Mouse (Mus musculus) urinary bladder, adult 2 months (tissue): ENCODE data around the gene Srpr. TPM values are rescaled to one million over a fixed set of nuclear protein-coding genes. Genes with fewer than 3 reads are reported as not detected.

Experiments used
- DNase-seq: peaks from one replicate; pipeline ENCODE4 v3.0.0; 2022; ENCODE audit warnings: low spot score
- polyA plus RNA-seq: library from polyadenylated mRNA; depleted of rRNA; stranded (reverse); fragments of >200 nt; gene quantifications from 2 replicates; pipeline ENCODE4 v1.2.3, GENCODE M21; 2012

Srpr gene
- polyA plus RNA-seq, 1 experiment, result 75.8 TPM

DNA sequence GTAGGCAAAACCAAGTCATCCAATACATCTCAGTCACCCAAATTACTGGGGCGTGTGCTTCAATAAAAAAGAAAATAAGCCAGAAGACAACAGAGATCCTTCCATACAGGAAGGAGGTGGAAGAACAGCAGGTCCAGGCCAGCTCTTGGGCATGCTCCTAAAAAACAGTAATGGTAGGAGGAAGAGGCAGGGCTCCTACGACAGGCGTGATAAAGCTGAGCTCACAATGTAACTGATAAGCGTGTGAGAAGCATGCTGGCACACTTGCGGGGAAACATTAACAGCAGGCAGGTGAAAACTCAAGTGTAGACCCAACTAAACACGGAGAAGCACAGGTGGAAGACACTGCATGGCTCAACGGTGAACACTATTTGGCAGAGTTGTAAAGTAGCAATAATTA lies 57.4 kb downstream of the Srpr start:
- DNase-seq, result no peak

DNA sequence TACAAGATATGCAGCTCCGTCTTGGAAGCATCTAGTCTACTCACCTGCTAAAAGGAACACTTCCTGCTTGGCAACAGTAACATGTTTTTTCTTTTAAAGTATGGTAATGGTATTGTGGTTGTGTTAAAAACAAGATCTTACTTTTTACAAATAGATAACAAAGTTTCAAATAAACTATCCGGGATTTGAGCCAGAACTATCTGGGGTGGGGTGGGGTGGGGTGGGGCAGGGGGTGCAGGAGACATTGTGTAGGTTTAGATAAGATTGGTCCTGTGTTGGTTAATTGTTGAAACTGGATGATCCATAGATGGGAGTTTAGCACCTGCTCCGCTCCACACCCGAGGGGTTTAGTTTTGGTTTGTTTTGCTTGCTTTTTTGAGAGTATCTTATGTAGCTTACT lies 62.4 kb downstream of the Srpr start:
- no peak for DNase-seq

DNA sequence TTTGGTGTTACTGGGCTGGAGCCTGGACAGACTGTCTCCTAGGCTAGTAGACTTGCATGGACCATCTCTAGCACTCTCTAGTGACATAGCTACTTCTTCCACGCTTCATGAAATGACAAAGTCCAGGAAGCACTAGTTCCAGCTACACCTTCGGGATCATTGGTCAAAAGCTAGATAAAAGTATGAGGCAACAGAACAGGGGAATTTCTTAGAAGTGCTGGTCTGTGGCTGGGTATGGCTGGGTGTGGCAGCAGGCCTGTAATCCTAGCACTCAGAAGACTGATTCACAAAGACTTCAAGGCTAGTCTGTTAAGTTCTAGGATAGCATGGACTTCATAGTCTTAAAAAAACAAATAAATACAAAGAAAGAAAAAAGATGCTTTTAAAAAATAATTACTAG lies 63.5 kb downstream of the Srpr start:
- DNase-seq, result no peak

DNA sequence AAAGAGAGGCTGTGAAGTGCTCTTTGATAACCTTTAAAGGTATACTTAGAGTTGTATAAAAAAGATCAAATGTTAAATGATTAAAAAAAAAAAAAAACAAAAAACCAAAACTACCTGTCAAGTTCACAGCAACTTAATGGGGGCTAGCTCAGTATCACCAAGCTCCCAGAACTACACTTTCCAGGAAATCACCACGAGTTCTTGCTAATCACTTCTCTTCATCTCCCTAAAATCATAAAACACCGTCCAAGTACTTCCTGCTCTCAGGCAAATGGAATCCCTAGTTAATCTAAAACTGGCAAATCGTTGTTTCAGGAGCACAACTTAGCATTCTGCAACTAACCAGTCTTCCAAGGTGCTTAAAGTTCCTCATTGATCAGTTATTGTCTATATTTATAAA lies 64.5 kb downstream of the Srpr start:
- DNase-seq, result no peak

DNA sequence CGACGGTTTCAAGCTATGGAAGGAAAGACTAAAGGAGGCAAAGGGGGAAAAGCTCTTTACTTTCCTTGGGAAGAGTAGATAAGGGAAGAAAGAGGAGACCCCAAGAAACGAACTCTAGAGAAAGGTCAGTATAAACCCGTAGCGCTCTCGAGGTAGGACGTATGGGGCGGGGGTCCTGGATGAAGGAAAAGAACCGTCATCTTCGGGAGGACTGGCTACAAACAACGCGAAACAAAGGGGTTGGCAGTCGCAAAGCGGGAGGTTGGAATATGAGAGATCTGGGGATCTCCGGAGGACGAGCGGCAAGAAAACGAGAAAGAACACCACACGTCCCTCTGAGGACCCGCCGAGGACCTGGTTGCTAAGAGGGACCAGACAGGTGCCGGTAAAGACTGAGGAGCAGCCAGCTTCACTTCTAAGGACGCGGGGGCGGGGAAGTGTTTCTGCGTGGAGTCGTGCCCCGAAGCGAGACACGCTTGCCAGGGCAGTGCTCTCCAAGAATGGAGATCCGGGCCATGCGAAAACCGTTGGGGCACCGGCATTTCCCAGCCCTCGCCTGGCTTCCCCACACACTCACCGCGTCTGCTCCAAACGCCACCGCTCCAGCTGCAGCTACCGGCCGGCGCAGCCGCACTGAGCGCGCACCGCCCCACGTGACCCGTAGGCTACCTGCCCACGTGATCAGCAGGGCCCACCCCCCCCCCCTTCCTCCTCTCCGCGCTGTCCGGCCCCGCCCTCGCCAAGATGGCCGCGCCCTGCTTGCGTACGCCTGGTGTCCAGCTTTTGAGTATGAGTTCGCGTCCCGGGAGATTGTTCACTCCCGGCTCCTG lies 67.4 kb downstream of the Srpr start, which contains the start of the genes Fam118b and Rpusd4:
Fam118b (minus strand) TSS at position 660 of the 830 bp plus-strand sequence.
Rpusd4 (plus strand) TSS at position 720 of the 830 bp plus-strand sequence.
- peak; percentile 85 for DNase-seq

DNA sequence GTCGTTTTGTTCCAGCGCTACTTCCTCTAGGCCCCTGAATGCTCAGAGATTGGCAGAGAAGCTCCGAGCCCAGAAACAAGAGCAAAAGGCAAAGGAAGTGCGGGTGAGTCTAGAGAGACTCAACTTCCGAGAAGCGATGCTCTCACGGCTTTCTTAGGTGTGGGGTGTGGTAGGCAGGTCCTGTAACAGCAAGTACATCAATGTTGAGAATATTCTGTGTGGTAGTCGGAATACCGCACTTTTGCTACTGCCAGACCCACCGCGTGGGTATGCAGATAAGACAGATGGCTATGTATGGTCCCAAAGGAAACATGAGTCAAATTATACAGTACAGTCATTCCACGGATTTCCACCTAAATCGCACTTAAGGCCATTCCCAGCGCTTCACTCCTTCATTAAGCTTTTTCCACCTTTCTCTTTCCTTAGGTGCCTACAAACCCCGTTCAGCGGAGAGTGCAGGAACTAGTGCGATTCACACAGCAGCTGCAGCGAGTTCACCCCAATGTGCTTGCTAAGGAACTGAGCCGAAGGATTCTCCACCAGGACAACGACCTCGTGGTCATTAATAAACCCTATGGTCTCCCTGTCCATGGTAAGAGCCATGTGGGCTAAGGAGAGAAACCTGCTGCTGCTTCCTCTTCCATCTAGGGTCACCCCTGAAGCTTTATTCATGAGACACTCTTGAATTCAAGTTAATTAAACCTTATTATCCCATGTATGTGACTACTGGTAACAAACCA lies 68.2 kb downstream of the Srpr start:
- no peak for DNase-seq

DNA sequence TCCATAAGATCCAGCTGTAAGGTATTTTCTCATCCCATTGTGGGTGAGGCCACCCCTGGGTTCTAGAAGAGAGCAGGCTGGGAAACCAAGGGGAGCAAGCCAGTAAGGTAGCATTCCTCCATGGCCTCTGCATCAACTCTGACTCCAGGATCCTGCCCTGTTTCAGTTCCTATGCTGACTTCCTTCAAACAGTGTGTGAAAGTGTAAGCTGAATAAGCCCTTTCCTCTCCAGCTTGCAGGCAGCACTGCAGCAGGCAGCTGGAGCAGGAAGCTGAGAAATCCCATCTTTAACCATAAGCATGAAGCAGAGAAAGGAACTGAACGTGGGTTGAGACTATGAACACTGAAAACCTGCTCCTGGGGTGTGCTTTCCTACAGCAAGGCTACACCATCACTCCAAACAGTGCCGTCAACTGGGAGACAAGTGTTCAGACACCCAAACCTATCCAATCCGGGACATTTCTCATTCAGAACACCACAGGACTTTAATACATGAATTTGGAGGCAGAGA lies 77.9 kb downstream of the Srpr start:
- no peak for DNase-seq

DNA sequence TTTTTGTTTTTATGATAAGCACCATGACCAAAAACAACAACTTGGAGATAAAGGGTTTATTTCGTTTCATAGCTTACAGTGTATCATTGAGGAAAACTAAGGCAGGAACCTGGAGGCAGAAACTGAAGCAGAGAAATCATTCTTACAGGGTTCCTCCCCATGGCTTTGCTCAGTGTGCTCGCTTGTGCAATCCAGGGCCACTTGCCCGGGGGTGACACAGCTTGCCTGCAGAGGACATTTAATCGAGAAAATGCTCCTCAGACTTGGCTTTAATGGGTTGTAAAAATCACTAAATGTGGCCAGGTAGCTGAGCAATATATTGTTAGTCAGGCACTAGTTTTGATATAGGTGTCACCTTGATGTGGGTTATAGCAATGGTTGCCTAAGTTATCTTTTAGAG lies 78.5 kb downstream of the Srpr start:
- DNase-seq, result no peak

DNA sequence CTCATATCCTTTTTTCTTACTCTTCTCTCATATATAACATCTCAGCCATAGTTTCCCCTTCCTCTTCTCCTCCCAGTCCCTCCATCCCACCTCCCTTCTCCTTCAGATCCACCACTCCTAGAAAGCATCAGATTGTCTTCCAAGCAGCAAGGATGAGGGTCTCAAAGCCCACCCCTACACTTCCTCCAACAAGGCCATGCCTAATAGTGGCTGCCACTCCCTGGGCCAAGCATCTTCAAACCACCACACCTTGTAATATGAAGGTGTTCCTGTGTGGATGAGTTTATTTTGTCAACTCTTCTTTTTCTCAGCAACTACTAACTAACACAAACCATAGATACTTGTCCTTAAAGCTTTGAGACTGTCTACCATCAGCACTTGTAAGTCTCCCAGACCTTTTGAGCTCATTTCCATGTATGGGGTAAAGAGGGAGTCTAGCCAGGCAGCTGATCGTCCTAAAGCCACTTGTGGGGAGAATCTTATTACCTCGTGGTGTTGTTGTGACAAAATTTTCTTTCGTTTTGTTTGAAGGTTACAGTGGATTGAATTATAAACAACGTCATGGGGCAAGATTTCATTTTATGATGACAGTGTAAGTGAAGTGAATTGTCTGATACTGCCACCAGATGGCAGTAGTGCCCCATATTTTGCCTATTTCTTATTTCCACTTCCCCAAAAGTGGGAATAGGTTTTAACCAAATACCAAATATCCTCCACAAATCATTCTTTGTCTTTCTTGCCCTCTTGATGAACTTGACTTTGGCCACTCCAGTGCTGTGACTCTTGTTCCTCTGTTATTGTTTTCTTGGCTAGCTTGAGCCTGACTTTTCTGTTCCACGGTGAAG lies 82.3 kb downstream of the Srpr start:
- DNase-seq, result no peak

DNA sequence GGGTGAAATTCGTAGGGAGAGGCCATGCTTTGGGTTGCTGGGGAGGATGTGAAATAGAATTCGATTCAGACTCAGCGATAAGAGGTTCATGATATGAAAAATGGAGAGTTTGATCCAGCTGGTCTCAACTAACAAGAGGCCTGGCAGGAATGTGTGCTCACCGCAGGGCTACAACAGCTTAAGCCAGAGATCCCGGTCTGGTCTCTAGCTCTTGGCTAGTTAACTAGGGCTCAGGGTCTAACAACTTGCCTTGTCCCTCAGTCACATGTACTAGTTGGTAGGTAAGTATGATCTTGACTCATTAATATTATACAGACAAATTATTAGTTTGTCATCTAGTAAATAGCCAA lies 82.9 kb downstream of the Srpr start:
- DNase-seq, result no peak

DNA sequence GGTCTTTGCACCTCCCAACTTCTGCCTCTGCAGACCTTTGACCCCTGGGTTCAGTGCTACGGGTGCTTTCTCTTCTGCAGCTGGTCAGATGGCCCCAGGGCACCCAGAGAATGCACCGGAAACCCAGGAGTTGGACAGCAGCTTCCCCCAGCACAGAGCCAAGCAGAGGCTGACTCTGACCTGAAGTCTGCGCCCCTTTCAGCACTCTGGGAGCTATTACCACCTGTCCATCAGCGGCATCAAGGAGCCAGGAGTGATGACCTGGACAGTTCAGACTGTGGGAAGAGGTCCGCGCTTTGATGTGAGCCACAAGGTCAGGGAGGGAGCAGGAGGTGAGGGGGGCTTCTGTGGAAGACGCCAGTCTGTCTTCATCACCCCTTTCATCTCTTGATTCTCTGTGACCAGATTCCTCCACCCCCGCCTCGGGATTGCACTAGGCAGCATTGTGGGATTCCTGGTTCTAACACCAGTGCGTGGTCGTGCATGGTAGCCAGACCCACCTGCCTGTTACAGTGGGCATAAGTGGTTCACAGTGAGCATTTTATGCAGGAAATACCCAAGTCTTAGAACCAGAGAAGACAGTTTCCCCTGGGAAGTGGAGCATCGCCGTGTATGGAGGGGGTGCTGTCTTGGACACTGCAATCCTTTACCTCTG lies 83.6 kb downstream of the Srpr start:
- no peak for DNase-seq

DNA sequence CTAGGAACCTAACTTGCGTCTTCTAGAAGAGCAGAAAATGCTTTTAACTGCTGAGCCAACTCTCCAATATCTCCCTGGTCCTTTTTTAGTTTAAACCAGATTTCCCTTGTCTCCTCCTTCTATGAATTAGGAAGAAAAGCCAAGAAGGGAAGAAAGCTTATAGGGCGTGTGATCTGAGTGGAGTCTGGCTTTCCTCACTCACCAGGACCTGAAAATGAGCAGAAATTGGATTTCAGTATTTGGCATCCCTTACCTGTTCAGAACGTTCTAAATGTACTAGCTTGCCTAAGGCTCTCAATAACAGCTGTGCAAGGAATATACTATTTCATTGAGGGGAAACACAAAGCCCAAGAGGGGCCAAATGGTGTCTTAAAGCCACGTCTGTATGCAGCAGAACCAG lies 84.4 kb downstream of the Srpr start:
- no peak for DNase-seq

DNA sequence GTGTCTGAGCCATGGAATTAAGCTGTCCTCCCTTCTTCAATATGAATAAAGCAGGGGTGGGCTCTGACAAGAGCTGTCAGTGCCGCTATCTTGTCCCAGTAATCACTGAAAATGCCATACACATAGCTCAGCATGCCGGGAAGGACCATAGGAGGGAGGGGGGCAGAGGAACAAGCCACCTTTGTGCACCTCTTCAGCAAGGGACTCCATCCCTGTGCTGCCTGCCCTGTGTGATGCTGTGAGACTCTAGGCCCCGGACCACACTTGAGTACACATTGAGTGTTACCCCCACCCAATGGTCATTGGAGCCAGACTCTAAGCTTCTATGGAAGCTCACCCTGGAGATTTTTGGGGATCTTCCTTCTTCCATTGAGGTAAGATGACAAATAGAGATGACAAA lies 86.4 kb downstream of the Srpr start:
- DNase-seq, result no peak

DNA sequence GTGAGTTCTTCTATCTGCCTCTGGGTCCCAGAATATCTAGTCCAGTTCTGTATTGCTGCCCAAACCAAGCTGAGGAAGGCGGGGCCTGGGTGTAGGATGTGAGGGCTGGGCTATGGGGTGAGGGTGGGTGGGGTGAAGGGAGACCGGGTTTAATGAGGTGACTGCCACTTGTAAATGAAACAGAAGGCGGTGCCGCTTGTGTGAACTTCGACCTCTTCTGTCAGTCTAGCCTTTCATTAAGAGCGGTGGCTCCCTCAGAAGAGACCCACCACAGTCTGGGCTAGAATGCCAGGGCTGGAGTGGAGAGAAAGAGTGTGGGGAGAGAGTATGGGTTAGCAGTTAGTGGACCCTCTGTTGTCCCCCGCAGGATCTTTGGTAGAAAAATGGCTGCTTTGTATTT lies 90.0 kb downstream of the Srpr start:
- DNase-seq, result no peak

DNA sequence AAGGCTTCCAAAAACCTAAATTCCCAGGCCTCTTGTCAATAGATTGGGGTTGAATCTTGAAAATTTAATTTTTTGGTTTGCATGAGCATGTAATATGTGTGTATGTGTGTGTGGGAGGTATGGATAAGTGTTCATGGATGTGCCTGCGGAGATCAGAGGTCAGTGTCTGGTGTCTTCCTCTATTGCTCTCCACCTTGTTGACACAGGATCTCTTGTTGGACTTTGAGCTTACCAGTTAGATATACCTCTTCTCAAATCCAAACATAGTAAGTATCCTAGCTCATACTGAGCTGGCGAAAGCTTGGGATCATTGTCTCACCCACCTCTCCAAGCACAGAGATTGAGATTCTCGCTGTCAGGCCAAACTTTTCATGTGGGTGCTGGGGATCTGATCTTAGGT lies 90.4 kb downstream of the Srpr start:
- no peak for DNase-seq

DNA sequence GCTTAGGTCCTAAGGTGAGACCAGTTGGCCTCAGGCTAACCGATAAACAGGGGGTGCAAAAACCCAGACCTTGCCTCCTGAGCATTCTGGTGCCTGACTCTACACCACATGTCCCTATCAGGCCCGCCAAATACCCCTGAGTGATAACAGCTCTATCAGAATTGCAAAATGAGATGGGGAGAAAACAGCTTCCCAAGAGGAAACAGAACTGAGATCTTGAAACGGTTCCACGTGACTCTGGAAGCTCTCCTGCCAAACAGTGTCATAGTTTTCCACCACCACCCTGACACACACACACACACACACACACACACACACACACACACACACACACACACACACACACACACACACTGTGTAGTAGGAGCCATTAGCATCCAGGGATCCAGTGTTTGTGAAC lies 90.9 kb downstream of the Srpr start:
- no peak for DNase-seq

DNA sequence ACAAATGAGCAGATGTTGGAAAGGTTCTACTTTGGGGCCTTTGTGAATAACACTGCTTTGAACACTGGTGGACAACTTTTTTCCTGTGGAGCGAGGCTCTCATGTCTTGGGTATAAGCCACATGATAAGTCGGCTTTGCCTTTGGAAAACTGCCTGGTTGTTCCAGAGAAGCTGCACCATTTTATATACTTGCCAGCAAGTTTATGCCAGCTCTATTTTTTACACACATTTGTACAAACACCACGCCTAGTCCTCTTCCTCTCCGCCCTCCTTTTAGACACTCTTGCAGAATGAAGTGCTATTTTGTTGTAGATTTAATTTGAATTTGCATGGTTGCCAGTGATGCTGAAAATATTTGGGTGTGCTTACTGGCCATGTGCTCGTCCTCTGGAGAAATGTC lies 93.5 kb downstream of the Srpr start:
- no peak for DNase-seq
